Mouse (Mus musculus) limb, embryonic 14.5 days (tissue): Measurements from ENCODE around the gene Diras2. TPM values are rescaled to one million over a fixed set of nuclear protein-coding genes. Genes with fewer than 3 reads are reported as not detected.
A peak's percentile ranks its signal among the peaks of the same experiment; 100 is the strongest.

Experiments used
- ATAC-seq: fragments of 200-750 bp; cut with Nextera tagmentation; 2 replicates; pipeline ENCODE4 v1.8.0; 2017; ENCODE audit warnings: low read depth, moderate number of reproducible peaks, moderate TSS enrichment; ENCODE audit not compliant: low FRiP score
- DNase-seq: peaks from one replicate; pipeline ENCODE4 v3.0.0-alpha.2; 2015; ENCODE audit warnings: low spot score
- H3K27ac ChIP-seq: fragments of 300-500 bp; sonication (generic); replicated peaks from 2 replicates; pipeline ENCODE4 v1.5.1; 2014; ENCODE audit warnings: low read depth, mild to moderate bottlenecking, low read length, moderate library complexity, mixed read lengths
- H3K27me3 ChIP-seq: fragments of 300-500 bp; sonication (generic); 2 replicates; pipeline ENCODE4 v1.6.1; 2014; ENCODE audit warnings: low read length, mixed read lengths; ENCODE audit not compliant: control insufficient read depth, insufficient read depth
- H3K36me3 ChIP-seq: fragments of 300-500 bp; sonication (generic); 2 replicates; pipeline ENCODE4 v1.6.1; 2014; ENCODE audit warnings: mild to moderate bottlenecking, low read length, moderate library complexity, mixed read lengths; ENCODE audit not compliant: control insufficient read depth, insufficient read depth
- H3K4me1 ChIP-seq: fragments of 300-500 bp; sonication (generic); 2 replicates; pipeline ENCODE4 v1.6.1; 2014; ENCODE audit warnings: antibody characterized with exemption, low read length, mixed read lengths; ENCODE audit not compliant: control insufficient read depth, insufficient read depth
- H3K4me2 ChIP-seq: fragments of 300-500 bp; sonication (generic); replicated peaks from 2 replicates; pipeline ENCODE4 v1.6.1; 2014; ENCODE audit warnings: low read depth, mild to moderate bottlenecking, low read length, moderate library complexity; ENCODE audit not compliant: severe bottlenecking
- H3K4me3 ChIP-seq: fragments of 300-500 bp; sonication (generic); replicated peaks from 2 replicates; pipeline ENCODE4 v1.5.1; 2014; ENCODE audit warnings: low read length
- H3K9ac ChIP-seq: fragments of 300-500 bp; sonication (generic); 2 replicates; pipeline ENCODE4 v1.6.1; 2014; ENCODE audit warnings: mild to moderate bottlenecking, low read depth, low read length, moderate library complexity; ENCODE audit not compliant: severe bottlenecking
- H3K9me3 ChIP-seq: fragments of 300-500 bp; sonication (generic); 2 replicates; pipeline ENCODE4 v1.6.1; 2016; ENCODE audit warnings: low read length; ENCODE audit not compliant: control insufficient read depth
- POLR2A ChIP-seq: fragments of 200-500 bp; IDR thresholded peaks from 2 replicates; pipeline ENCODE4 v1.8.0; 2012; ENCODE audit warnings: inconsistent platforms, mild to moderate bottlenecking, moderate library complexity, borderline replicate concordance; ENCODE audit not compliant: insufficient read depth, insufficient read length; ENCODE audit errors: extremely low read depth
- WGBS: fragments of 180-500 bp; shearing (Covaris S2); extraction: QIAGEN DNeasy Blood & Tissue Kit; methylation state at CpG from one replicate; pipeline ENCODE4 v1.1.7; 2014; 5-methylcytosine and 5-hydroxymethylcytosine counted together
- polyA plus RNA-seq, 2 experiments: library from polyadenylated mRNA; depleted of rRNA in 1 of 2; stranded (reverse) in 1 of 2; unstranded in 1 of 2; fragments of >200 nt; fragmentation: Nextera tagmentation in 1 of 2; extraction: Ambion mirVana in 1 of 2; gene quantifications; 2 replicates each; pipeline versions ENCODE4 v1.2.1 to v1.2.3; 2012 to 2014

Diras2 gene
- polyA plus RNA-seq, 2 experiments = 0.15 to 0.70 TPM

DNA sequence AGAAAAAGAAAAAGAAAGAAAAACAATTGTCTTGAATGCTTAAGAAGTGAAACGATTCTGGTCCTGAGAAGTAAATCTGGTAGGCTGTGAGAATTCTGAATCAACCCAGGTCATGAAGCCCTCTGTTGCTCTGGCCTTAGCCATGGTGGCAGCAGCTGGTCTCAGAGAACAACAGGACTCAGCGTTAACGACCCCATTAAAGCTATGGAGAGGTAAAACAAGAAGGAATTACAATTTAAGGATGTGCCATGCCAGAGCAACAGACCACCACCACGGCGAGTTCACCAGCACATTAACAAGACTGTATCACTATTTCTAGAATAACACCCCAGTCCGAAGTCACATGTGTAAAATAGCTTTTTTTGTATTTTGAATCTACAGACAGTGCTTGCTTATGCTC lies 65.9 kb downstream of the Diras2 start:
- no peak overlapping the region for H3K27ac ChIP-seq
- H3K9me3 ChIP-seq = no peaks in the 10 kb centered on the region
- H3K9ac ChIP-seq = no peak overlapping the region
- WGBS = 39% methylated on average over 6 of the region's 6 CpGs
- TF ChIP-seq POLR2A = no peak
- H3K36me3 ChIP-seq = no peaks in the 10 kb centered on the region
- no peak overlapping the region for H3K4me2 ChIP-seq
- H3K4me1 ChIP-seq = no peaks in the 10 kb centered on the region
- no peaks in the 10 kb centered on the region for H3K27me3 ChIP-seq
- no peak overlapping the region for H3K4me3 ChIP-seq
- ATAC-seq = no peak
- no peak for DNase-seq

DNA sequence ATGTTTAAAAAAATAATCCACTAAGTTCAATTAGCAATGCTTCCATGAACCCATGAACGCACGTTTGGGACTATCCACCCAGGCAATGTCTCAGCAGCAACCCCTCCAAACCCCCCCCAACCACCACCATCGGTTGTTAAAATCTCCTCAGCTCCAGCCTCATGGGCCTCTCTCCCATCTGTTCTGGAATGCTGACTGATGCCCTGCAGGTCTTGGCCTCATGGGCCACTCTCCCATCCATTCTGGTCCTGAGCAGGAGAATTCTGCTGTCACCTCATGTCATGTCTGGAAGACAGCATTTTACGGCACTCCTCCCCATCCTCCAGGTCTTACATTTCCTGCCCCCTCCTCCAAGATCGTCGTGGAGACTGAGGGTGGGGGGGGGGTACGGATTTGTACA lies 71.1 kb downstream of the Diras2 start:
- Histone ChIP-seq H3K4me3 (no peak overlapping the region), H3K9ac (no peak overlapping the region), H3K4me2 (no peak overlapping the region), H3K36me3 (no peaks in the 10 kb centered on the region), H3K27ac (no peak overlapping the region), H3K27me3 (no peaks in the 10 kb centered on the region), H3K4me1 (0 out of 2 replicates have a peak, but pooled peaks cover 5% of the 10 kb centered on the region), H3K9me3 (no peaks in the 10 kb centered on the region)
- DNase-seq = no peak
- TF ChIP-seq POLR2A = no peak
- 53% methylated on average over 7 of the region's 7 CpGs for WGBS
- ATAC-seq = no peak

DNA sequence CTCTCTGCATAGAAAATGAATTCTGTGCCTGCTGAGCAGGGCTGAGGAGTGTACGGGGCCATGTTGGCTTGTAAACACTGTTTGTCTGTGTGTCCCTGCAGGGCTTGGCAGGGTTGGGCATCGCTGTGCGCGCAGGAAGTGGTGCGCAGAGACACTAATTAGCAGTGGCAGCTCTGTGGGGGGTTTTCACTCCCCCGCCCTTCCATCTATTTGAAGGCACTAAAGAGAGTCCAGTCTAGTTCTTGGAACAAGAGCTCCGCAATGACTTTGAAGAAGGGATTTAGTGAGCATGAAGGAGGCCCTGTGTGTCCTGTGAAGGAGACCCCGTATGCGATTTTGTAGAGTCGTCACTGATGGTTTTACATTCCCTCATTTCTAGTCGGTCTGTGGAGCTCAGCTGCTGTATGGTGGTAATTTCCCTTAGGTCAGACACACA lies 73.2 kb downstream of the Diras2 start:
- Histone ChIP-seq H3K36me3 (no peaks in the 10 kb centered on the region), H3K27ac (no peak overlapping the region), H3K4me2 (peak overlapping the region; percentile 33), H3K4me3 (no peak overlapping the region), H3K27me3 (no peaks in the 10 kb centered on the region), H3K4me1 (0 out of 2 replicates have a peak, but pooled peaks cover 5% of the 10 kb centered on the region), H3K9ac (no peak overlapping the region), H3K9me3 (no peaks in the 10 kb centered on the region)
- WGBS = 23% methylated on average over 11 of the region's 11 CpGs
- no peak for TF ChIP-seq POLR2A
- DNase-seq (no peak), ATAC-seq (0 out of 2 replicates have a peak, but pooled peaks have one; percentile 37)

DNA sequence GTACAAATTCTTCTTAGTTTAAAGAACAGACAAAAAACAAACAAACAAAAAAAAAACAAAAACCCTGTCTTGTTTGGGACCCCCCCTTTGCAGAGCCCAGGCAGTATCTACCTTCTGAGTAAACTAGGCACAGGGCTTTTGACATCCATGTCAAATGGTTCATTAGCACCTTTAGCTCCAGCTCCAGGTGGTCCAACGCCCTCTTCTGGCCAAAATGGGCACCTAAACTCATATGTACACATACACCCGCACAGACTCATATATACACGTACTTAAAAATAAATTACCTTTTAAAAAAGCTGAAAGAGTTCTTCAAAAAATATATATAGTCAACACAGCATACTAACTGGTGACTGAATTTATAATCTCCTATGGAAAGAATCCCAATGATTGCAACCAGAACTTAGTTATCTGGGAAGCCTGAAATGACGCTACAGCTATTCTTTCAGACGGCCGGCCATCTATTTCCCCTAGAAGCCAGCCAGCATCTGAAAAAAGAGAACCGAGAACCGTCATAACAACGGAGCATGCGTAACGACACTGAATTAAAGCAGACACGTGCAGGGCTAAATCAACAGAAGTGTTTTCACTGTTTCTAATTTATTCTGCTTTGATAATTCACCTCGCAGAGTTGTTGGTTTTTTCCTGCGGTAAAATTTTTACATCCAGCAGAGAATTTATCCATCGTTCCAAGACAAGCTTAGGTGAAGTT lies 73.7 kb downstream of the Diras2 start:
- Histone ChIP-seq H3K4me2 (peak overlapping the region; percentile 33), H3K4me1 (0 out of 2 replicates have a peak, but pooled peaks cover 5% of the 10 kb centered on the region), H3K27me3 (no peaks in the 10 kb centered on the region), H3K9ac (no peak overlapping the region), H3K36me3 (no peaks in the 10 kb centered on the region), H3K27ac (no peak overlapping the region), H3K4me3 (no peak overlapping the region), H3K9me3 (no peaks in the 10 kb centered on the region)
- ATAC-seq = no peak
- no peak for DNase-seq
- WGBS = 38% methylated on average over 15 of the region's 15 CpGs
- no peak for TF ChIP-seq POLR2A

DNA sequence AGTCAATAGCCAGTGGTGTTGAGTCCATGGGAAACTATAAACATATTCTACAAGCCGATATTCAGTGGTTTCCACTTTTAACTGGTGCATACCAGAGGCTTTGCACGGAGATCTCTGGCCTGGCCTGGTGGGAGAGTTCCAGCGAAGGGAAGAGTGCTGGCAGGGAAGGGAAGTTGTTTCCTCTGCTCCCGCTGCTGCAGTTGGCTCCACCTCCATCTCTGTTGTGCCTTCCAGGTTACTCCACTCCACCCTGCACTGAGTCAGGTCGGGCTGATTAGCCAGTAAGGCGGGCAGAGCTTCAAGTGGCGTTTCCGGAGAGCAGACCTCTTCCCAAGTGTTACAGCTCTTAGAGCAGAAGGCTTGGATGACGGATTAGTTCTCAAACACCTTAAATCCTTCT lies 75.8 kb downstream of the Diras2 start:
- H3K9ac ChIP-seq = no peak overlapping the region
- no peak overlapping the region for H3K27ac ChIP-seq
- WGBS = 22% methylated on average over 9 of the region's 9 CpGs
- no peak for TF ChIP-seq POLR2A
- no peak for ATAC-seq
- no peak overlapping the region for H3K4me3 ChIP-seq
- no peaks in the 10 kb centered on the region for H3K27me3 ChIP-seq
- no peak for DNase-seq
- 0 out of 2 replicates have a peak, but pooled peaks cover 5% of the 10 kb centered on the region for H3K4me1 ChIP-seq
- H3K36me3 ChIP-seq = no peaks in the 10 kb centered on the region
- no peaks in the 10 kb centered on the region for H3K9me3 ChIP-seq
- no peak overlapping the region for H3K4me2 ChIP-seq
